Mouse (Mus musculus): ENCODE measurements around the gene Cux2. TPM values are rescaled to one million over a fixed set of nuclear protein-coding genes. Genes with fewer than 3 reads are reported as not detected.

The Cux2 gene
- polyA plus RNA-seq, 1 experiment from 2014 or later, result 14.6 TPM

- H3K4me1 ChIP-seq (replicated peaks; ENCODE audit: control insufficient read depth, insufficient read depth, low read length), result peaks cover 30% of the 10 kb centered on the region
- DNase-seq (ENCODE audit: low spot score) (peak; percentile 68), ATAC-seq (replicated peaks; ENCODE audit: low FRiP score, low TSS enrichment, low read depth) (peak; percentile 41; the same call in 1 of the 2 replicates)
- no peaks in the 10 kb centered on the region for H3K27me3 ChIP-seq (replicated peaks; ENCODE audit: control insufficient read depth, insufficient read depth, low read length)
- H3K9ac ChIP-seq (ENCODE audit: low read length), result no peak overlapping the region
- H3K36me3 ChIP-seq (ENCODE audit: control insufficient read depth, insufficient read depth, low read length), result no peaks in the 10 kb centered on the region
- WGBS, result 16% methylated on average over 16 of the region's 16 CpGs
- no peaks in the 10 kb centered on the region for H3K9me3 ChIP-seq (ENCODE audit: control insufficient read depth, low read length)
- H3K27ac ChIP-seq (ENCODE audit: low read depth), result peak overlapping the region; percentile 69
- peak overlapping the region; percentile 28 for H3K4me2 ChIP-seq (ENCODE audit: low read length)
- no peak overlapping the region for H3K4me3 ChIP-seq (ENCODE audit: low read depth, low read length)
Measured at GRCm38 (mm10) chr5:121981650-121982131, 68.2 kb downstream of the Cux2 start.

- Histone ChIP-seq H3K4me2 (ENCODE audit: low read length) (no peak overlapping the region), H3K9me3 (ENCODE audit: control insufficient read depth, low read length) (no peaks in the 10 kb centered on the region), H3K27me3 (replicated peaks; ENCODE audit: control insufficient read depth, insufficient read depth, low read length) (no peaks in the 10 kb centered on the region), H3K9ac (ENCODE audit: low read length) (no peak overlapping the region), H3K4me3 (ENCODE audit: low read depth, low read length) (no peak overlapping the region), H3K27ac (ENCODE audit: low read depth) (no peak overlapping the region), H3K4me1 (replicated peaks; ENCODE audit: control insufficient read depth, insufficient read depth, low read length) (peaks cover 11% of the 10 kb centered on the region), H3K36me3 (ENCODE audit: control insufficient read depth, insufficient read depth, low read length) (no peaks in the 10 kb centered on the region)
- DNase-seq (ENCODE audit: low spot score), result no peak
- no peak for ATAC-seq (replicated peaks; ENCODE audit: low FRiP score, low TSS enrichment, low read depth)
- 93% methylated on average over 12 of the region's 12 CpGs for WGBS
Measured at GRCm38 (mm10) chr5:121976331-121976730, 73.6 kb downstream of the Cux2 start.

GRCm38 (mm10) chr5:121973541-121973940 lies 76.4 kb downstream of the Cux2 start:
- H3K4me2 ChIP-seq (ENCODE audit: low read length), result no peak overlapping the region
- no peaks in the 10 kb centered on the region for H3K27me3 ChIP-seq (replicated peaks; ENCODE audit: control insufficient read depth, insufficient read depth, low read length)
- no peak overlapping the region for H3K4me3 ChIP-seq (ENCODE audit: low read depth, low read length)
- no peaks in the 10 kb centered on the region for H3K36me3 ChIP-seq (ENCODE audit: control insufficient read depth, insufficient read depth, low read length)
- no peak overlapping the region for H3K9ac ChIP-seq (ENCODE audit: low read length)
- H3K27ac ChIP-seq (ENCODE audit: low read depth), result peak overlapping the region; percentile 55; the same call in 1 of the 2 replicates
- peaks cover 11% of the 10 kb centered on the region for H3K4me1 ChIP-seq (replicated peaks; ENCODE audit: control insufficient read depth, insufficient read depth, low read length)
- ATAC-seq (replicated peaks; ENCODE audit: low FRiP score, low TSS enrichment, low read depth) (no peak), DNase-seq (ENCODE audit: low spot score) (peak; percentile 65)
- no peaks in the 10 kb centered on the region for H3K9me3 ChIP-seq (ENCODE audit: control insufficient read depth, low read length)
- 35% methylated on average over 10 of the region's 10 CpGs for WGBS

- no peak overlapping the region for H3K9ac ChIP-seq (ENCODE audit: low read length)
- peaks cover 13% of the 10 kb centered on the region for H3K4me1 ChIP-seq (replicated peaks; ENCODE audit: control insufficient read depth, insufficient read depth, low read length)
- no peaks in the 10 kb centered on the region for H3K9me3 ChIP-seq (ENCODE audit: control insufficient read depth, low read length)
- ATAC-seq (replicated peaks; ENCODE audit: low FRiP score, low TSS enrichment, low read depth) (peak; percentile 65), DNase-seq (ENCODE audit: low spot score) (peak; percentile 72)
- no peaks in the 10 kb centered on the region for H3K27me3 ChIP-seq (replicated peaks; ENCODE audit: control insufficient read depth, insufficient read depth, low read length)
- 22% methylated on average over 23 of the region's 23 CpGs for WGBS
- H3K36me3 ChIP-seq (ENCODE audit: control insufficient read depth, insufficient read depth, low read length), result no peaks in the 10 kb centered on the region
- H3K27ac ChIP-seq (ENCODE audit: low read depth), result peak overlapping the region; percentile 55
- peak overlapping the region; percentile 14; the same call in 1 of the 2 replicates for H3K4me2 ChIP-seq (ENCODE audit: low read length)
- no peak overlapping the region for H3K4me3 ChIP-seq (ENCODE audit: low read depth, low read length)
Measured at GRCm38 (mm10) chr5:121972680-121973192, 77.2 kb downstream of the Cux2 start.

- ATAC-seq (replicated peaks; ENCODE audit: low FRiP score, low TSS enrichment, low read depth) (no peak), DNase-seq (ENCODE audit: low spot score) (no peak)
- no peaks in the 10 kb centered on the region for H3K36me3 ChIP-seq (ENCODE audit: control insufficient read depth, insufficient read depth, low read length)
- no peak overlapping the region for H3K27ac ChIP-seq (ENCODE audit: low read depth)
- no peak overlapping the region for H3K4me2 ChIP-seq (ENCODE audit: low read length)
- no peaks in the 10 kb centered on the region for H3K9me3 ChIP-seq (ENCODE audit: control insufficient read depth, low read length)
- H3K9ac ChIP-seq (ENCODE audit: low read length), result no peak overlapping the region
- H3K4me1 ChIP-seq (replicated peaks; ENCODE audit: control insufficient read depth, insufficient read depth, low read length), result peaks cover 38% of the 10 kb centered on the region
- no peaks in the 10 kb centered on the region for H3K27me3 ChIP-seq (replicated peaks; ENCODE audit: control insufficient read depth, insufficient read depth, low read length)
- 45% methylated on average over 15 of the region's 15 CpGs for WGBS
- H3K4me3 ChIP-seq (ENCODE audit: low read depth, low read length), result no peak overlapping the region
Measured at GRCm38 (mm10) chr5:121968999-121969398, 80.9 kb downstream of the Cux2 start.

- ATAC-seq (replicated peaks; ENCODE audit: low FRiP score, low TSS enrichment, low read depth) (no peak), DNase-seq (ENCODE audit: low spot score) (no peak)
- H3K9ac ChIP-seq (ENCODE audit: low read length), result no peak overlapping the region
- 66% methylated on average over 15 of the region's 15 CpGs for WGBS
- H3K4me1 ChIP-seq (replicated peaks; ENCODE audit: control insufficient read depth, insufficient read depth, low read length), result peaks cover 36% of the 10 kb centered on the region
- H3K27ac ChIP-seq (ENCODE audit: low read depth), result no peak overlapping the region
- no peak overlapping the region for H3K4me3 ChIP-seq (ENCODE audit: low read depth, low read length)
- no peaks in the 10 kb centered on the region for H3K9me3 ChIP-seq (ENCODE audit: control insufficient read depth, low read length)
- H3K27me3 ChIP-seq (replicated peaks; ENCODE audit: control insufficient read depth, insufficient read depth, low read length), result no peaks in the 10 kb centered on the region
- H3K4me2 ChIP-seq (ENCODE audit: low read length), result no peak overlapping the region
- H3K36me3 ChIP-seq (ENCODE audit: control insufficient read depth, insufficient read depth, low read length), result no peaks in the 10 kb centered on the region
Measured at GRCm38 (mm10) chr5:121968416-121968815, 81.5 kb downstream of the Cux2 start.

- Histone ChIP-seq H3K4me2 (ENCODE audit: low read length) (no peak overlapping the region), H3K9ac (ENCODE audit: low read length) (no peak overlapping the region), H3K4me3 (ENCODE audit: low read depth, low read length) (no peak overlapping the region), H3K36me3 (ENCODE audit: control insufficient read depth, insufficient read depth, low read length) (no peaks in the 10 kb centered on the region), H3K9me3 (ENCODE audit: control insufficient read depth, low read length) (no peaks in the 10 kb centered on the region), H3K27ac (ENCODE audit: low read depth) (no peak overlapping the region), H3K4me1 (replicated peaks; ENCODE audit: control insufficient read depth, insufficient read depth, low read length) (peaks cover 29% of the 10 kb centered on the region), H3K27me3 (replicated peaks; ENCODE audit: control insufficient read depth, insufficient read depth, low read length) (no peaks in the 10 kb centered on the region)
- WGBS, result 40% methylated on average over 5 of the region's 5 CpGs
- ATAC-seq (replicated peaks; ENCODE audit: low FRiP score, low TSS enrichment, low read depth) (no peak), DNase-seq (ENCODE audit: low spot score) (no peak)
Measured at GRCm38 (mm10) chr5:121967520-121967919, 82.4 kb downstream of the Cux2 start.

- H3K27ac ChIP-seq (ENCODE audit: low read depth), result no peak overlapping the region
- no peaks in the 10 kb centered on the region for H3K27me3 ChIP-seq (replicated peaks; ENCODE audit: control insufficient read depth, insufficient read depth, low read length)
- H3K9ac ChIP-seq (ENCODE audit: low read length), result no peak overlapping the region
- H3K4me2 ChIP-seq (ENCODE audit: low read length), result no peak overlapping the region; the same call in 1 of the 2 replicates
- DNase-seq (ENCODE audit: low spot score) (no peak), ATAC-seq (replicated peaks; ENCODE audit: low FRiP score, low TSS enrichment, low read depth) (0 out of 2 replicates have a peak, but pooled peaks have one; percentile 6)
- 29% methylated on average over 16 of the region's 16 CpGs for WGBS
- no peak overlapping the region for H3K4me3 ChIP-seq (ENCODE audit: low read depth, low read length)
- H3K4me1 ChIP-seq (replicated peaks; ENCODE audit: control insufficient read depth, insufficient read depth, low read length), result peaks cover 29% of the 10 kb centered on the region
- no peaks in the 10 kb centered on the region for H3K36me3 ChIP-seq (ENCODE audit: control insufficient read depth, insufficient read depth, low read length)
- H3K9me3 ChIP-seq (ENCODE audit: control insufficient read depth, low read length), result no peaks in the 10 kb centered on the region
Measured at GRCm38 (mm10) chr5:121966940-121967339, 83.0 kb downstream of the Cux2 start.

GRCm38 (mm10) chr5:121962974-121963373 lies 86.9 kb downstream of the Cux2 start:
- Histone ChIP-seq H3K4me2 (ENCODE audit: low read length) (no peak overlapping the region), H3K9ac (ENCODE audit: low read length) (no peak overlapping the region), H3K4me3 (ENCODE audit: low read depth, low read length) (no peak overlapping the region), H3K27me3 (replicated peaks; ENCODE audit: control insufficient read depth, insufficient read depth, low read length) (no peaks in the 10 kb centered on the region), H3K4me1 (replicated peaks; ENCODE audit: control insufficient read depth, insufficient read depth, low read length) (peaks cover 39% of the 10 kb centered on the region), H3K9me3 (ENCODE audit: control insufficient read depth, low read length) (no peaks in the 10 kb centered on the region), H3K27ac (ENCODE audit: low read depth) (no peak overlapping the region), H3K36me3 (ENCODE audit: control insufficient read depth, insufficient read depth, low read length) (no peaks in the 10 kb centered on the region)
- ATAC-seq (replicated peaks; ENCODE audit: low FRiP score, low TSS enrichment, low read depth) (no peak), DNase-seq (ENCODE audit: low spot score) (no peak)
- WGBS, result 84% methylated on average over 10 of the region's 10 CpGs
